Mouse (Mus musculus) cerebellum, adult 2 months (tissue): Measurements from ENCODE around the gene Cdh23.

Experiments used
- CTCF ChIP-seq: fragments of 200-500 bp; IDR thresholded peaks from 2 replicates; pipeline ENCODE4 v1.5.1; 2011; ENCODE audit warnings: low read depth, mild to moderate bottlenecking, control low read depth, low read length, moderate library complexity, borderline replicate concordance; ENCODE audit not compliant: insufficient read depth
- POLR2A ChIP-seq: fragments of 200-500 bp; IDR thresholded peaks from 2 replicates; pipeline ENCODE4 v1.6.1; 2011; ENCODE audit warnings: low read length, control low read depth, borderline replicate concordance; ENCODE audit not compliant: insufficient read depth

GRCm38 (mm10) chr10:60744543-60745290 is 48.4 kb upstream of the Cdh23 start:
- TF ChIP-seq CTCF (no peak), POLR2A (no peak)
